Mouse (Mus musculus) adrenal gland, adult 8-10 months (tissue): ENCODE measurements around the gene Slc16a8. TPM values are rescaled to one million over a fixed set of nuclear protein-coding genes. Genes with fewer than 3 reads are reported as not detected.

Source experiments
- DNase-seq: peaks from one replicate; pipeline ENCODE4 v3.0.0; 2022
- total RNA-seq, 4 experiments: library from RNA; stranded (reverse); gene quantifications; 2 replicates each; pipeline ENCODE4 v1.2.4; 2022

The Slc16a8 gene
- total RNA-seq, result not detected

- DNase-seq, result no peak
Observed at GRCm38 (mm10) chr15:79254661-79255060, at the start of gene Slc16a8. Slc16a8 (minus strand) TSS chr15:79254761.

- no peak for DNase-seq
Observed at GRCm38 (mm10) chr15:79303725-79304124, 49.2 kb upstream of the Slc16a8 start.

GRCm38 (mm10) chr15:79299563-79300155 lies 45.1 kb upstream of the Slc16a8 start:
- DNase-seq, result no peak

- DNase-seq, result no peak
Observed at GRCm38 (mm10) chr15:79298553-79298952, 44.0 kb upstream of the Slc16a8 start.

- DNase-seq, result no peak
Observed at GRCm38 (mm10) chr15:79292779-79293178, 38.2 kb upstream of the Slc16a8 start.

GRCm38 (mm10) chr15:79290340-79290739 lies 35.8 kb upstream of the Slc16a8 start:
- no peak for DNase-seq

GRCm38 (mm10) chr15:79289441-79289840 lies 34.9 kb upstream of the Slc16a8 start:
- no peak for DNase-seq

GRCm38 (mm10) chr15:79288387-79288786 lies 33.8 kb upstream of the Slc16a8 start:
- no peak for DNase-seq

GRCm38 (mm10) chr15:79287091-79287490 lies 32.5 kb upstream of the Slc16a8 start:
- no peak for DNase-seq

- no peak for DNase-seq
Observed at GRCm38 (mm10) chr15:79286141-79286540, 31.6 kb upstream of the Slc16a8 start.

- no peak for DNase-seq
Observed at GRCm38 (mm10) chr15:79285399-79285798, 30.8 kb upstream of the Slc16a8 start, which contains the start of gene Baiap2l2. Baiap2l2 (minus strand) TSS chr15:79285537.

GRCm38 (mm10) chr15:79283371-79283770 lies 28.8 kb upstream of the Slc16a8 start:
- DNase-seq, result no peak

GRCm38 (mm10) chr15:79282434-79282833 lies 27.9 kb upstream of the Slc16a8 start:
- no peak for DNase-seq

GRCm38 (mm10) chr15:79281389-79281788 lies 26.8 kb upstream of the Slc16a8 start:
- DNase-seq, result no peak

- no peak for DNase-seq
Observed at GRCm38 (mm10) chr15:79280850-79281249, 26.3 kb upstream of the Slc16a8 start.

GRCm38 (mm10) chr15:79280209-79280608 lies 25.6 kb upstream of the Slc16a8 start:
- no peak for DNase-seq

GRCm38 (mm10) chr15:79277728-79278127 lies 23.2 kb upstream of the Slc16a8 start:
- no peak for DNase-seq

- DNase-seq, result no peak
Observed at GRCm38 (mm10) chr15:79273020-79273419, 18.5 kb upstream of the Slc16a8 start.

- no peak for DNase-seq
Observed at GRCm38 (mm10) chr15:79271124-79271746, 16.7 kb upstream of the Slc16a8 start.

GRCm38 (mm10) chr15:79270317-79271123 lies 16.0 kb upstream of the Slc16a8 start:
- DNase-seq, result peak; percentile 55

GRCm38 (mm10) chr15:79268521-79268920 lies 14.0 kb upstream of the Slc16a8 start:
- no peak for DNase-seq

GRCm38 (mm10) chr15:79265384-79265783 lies 10.8 kb upstream of the Slc16a8 start:
- DNase-seq, result no peak

GRCm38 (mm10) chr15:79263726-79264125 lies 9.2 kb upstream of the Slc16a8 start:
- no peak for DNase-seq
